Mouse (Mus musculus) erythroblast, embryonic 14.5 days (primary cell): ENCODE data around the gene Nup93.

ENCODE experiments used
- GATA1 ChIP-seq: IDR thresholded peaks from 2 replicates; pipeline ENCODE4 v1.6.1; 2012; ENCODE audit warnings: low read length, inconsistent platforms, mixed read lengths
- TAL1 ChIP-seq: IDR thresholded peaks from 3 replicates; pipeline ENCODE4 v1.6.1; 2012; ENCODE audit warnings: low read length, inconsistent platforms, mixed read lengths

DNA sequence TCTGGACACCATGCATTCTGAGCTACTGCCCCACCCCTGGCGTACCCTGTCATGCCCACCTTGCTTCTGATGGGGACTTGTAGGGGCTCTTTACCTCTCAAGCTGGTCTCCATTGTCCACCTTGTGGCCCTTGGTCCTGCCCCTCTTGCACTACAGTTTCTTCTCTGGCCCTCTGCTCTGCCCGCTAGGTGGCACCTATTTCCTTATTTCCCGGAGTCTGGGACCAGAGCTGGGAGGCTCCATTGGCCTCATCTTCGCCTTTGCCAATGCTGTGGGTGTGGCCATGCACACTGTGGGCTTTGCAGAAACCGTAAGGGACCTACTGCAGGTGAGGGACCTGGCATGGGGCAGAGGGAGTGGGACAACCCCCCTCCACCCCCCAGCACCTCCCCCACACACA, 119.0 kb downstream of the Nup93 start:
- TF ChIP-seq GATA1 (no peak), TAL1 (no peak)
